ENCODE assay signal across 12 mouse cellular contexts in the genomic region with DNA sequence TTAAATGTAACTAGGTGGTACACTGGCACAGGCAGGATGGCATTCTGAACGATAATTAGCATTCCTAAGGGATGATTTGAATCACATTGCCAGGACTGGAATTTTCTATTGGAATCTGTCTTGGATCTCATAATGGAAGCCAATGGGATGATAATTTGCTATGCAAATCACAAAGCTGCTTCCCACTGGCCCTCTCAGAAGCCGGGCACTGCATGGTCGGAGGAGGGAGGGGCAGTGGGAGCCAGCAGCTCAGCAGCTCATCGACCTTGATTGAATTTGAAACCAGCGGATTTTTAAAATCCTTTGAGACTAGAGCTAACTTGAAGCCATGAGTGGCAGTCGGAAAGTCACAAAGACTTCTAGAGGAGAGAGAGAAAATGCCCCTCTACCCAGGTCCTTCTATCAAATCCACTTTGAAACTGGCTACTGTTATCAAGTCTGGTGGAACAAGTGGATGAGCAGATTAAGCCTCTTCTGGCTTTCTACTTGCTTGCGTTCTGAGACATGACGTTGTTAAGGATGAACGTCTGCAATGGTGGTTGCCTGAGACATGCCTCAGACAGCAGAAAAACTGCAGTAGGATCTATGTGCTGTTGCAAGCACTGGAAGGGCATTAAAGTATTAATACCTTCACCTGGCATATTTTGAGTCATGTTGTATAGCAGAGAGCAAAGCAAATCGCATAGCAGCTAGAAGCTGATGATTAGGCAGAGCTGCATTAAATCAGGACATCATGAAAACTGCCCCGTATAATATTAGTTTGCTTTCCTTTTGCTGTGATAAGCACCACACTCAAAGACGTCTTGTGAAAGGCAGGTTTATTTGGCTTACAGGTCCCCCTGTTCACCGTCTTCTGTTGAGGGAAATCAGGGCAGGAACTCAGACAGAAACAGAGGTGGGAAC. TPM values are rescaled to one million over a fixed set of nuclear protein-coding genes. Genes with fewer than 3 reads are reported as not detected.
DNase-seq lines count a peak whose midpoint lies in the region; ATAC-seq lines count a peak whose summit lies in the region.
"Had no signal": no experiment of that assay in that cellular context is flagged by ENCODE, and none has a peak within 500 bp of the region (broad histone marks: within the 10 kb centered on the region; RNA-seq: fewer than 3 reads in every experiment).

No protein-coding gene starts in this region.

- no peak for ATAC-seq in intestine, embryonic 16.5 days
- ATAC-seq in erythroid progenitor cell, adult 5-6 weeks (replicated peaks; ENCODE audit: low FRiP score, poor library complexity, severe bottlenecking), result no peak
- ATAC-seq: CD4-positive, CD25-positive, alpha-beta regulatory T cell, adult 4 months had no signal

- WGBS in intestine, embryonic 16.5 days, result 29% methylated on average over 13 of the region's 13 CpGs

- 0 out of 2 replicates have a peak overlapping the region, but pooled peaks have one; percentile 30 for H3K4me2 ChIP-seq in intestine, embryonic 16.5 days (ENCODE audit: low read depth, low read length)

- H3K27me3 ChIP-seq in intestine, embryonic 16.5 days (replicated peaks; ENCODE audit: control insufficient read depth, insufficient read depth, low read length), result no peaks in the 10 kb centered on the region

- DNase-seq in frontal cortex, postnatal 36 days (ENCODE audit: low spot score in 2 of 2), result peak; percentile 6 to 19
- no peak for DNase-seq in frontal cortex, postnatal 25 days (ENCODE audit: low spot score in 2 of 2)
- DNase-seq in right cerebral cortex, postnatal 25 days, result peak; percentile 4
- no peak for DNase-seq in right cerebral cortex, postnatal 4 days
- DNase-seq in testis, postnatal 14 days (ENCODE audit: low spot score), result no peak
- no peak for DNase-seq in heart, adult 9 months (ENCODE audit: low spot score in 2 of 2)

- H3K36me3 ChIP-seq in intestine, embryonic 16.5 days (ENCODE audit: control insufficient read depth, insufficient read depth, low read length), result no peaks in the 10 kb centered on the region

- H3K27ac ChIP-seq in intestine, embryonic 16.5 days (ENCODE audit: low read length), result no peak overlapping the region

- H3K4me3 ChIP-seq in intestine, embryonic 16.5 days (ENCODE audit: low read length), result no peak overlapping the region

- H3K9me3 ChIP-seq in intestine, embryonic 16.5 days (ENCODE audit: control insufficient read depth, low read length), result no peaks in the 10 kb centered on the region

- H3K9ac ChIP-seq in intestine, embryonic 16.5 days (ENCODE audit: low read depth, low read length), result no peak overlapping the region

- H3K4me1 ChIP-seq in intestine, embryonic 16.5 days (ENCODE audit: control insufficient read depth, insufficient read depth, low read length), result no peaks in the 10 kb centered on the region

RNA-seq across cellular contexts. Expression of a gene that starts 18.5 kb away (rescaled TPM):
- not detected in 2 replicates for polyA plus RNA-seq in intestine, embryonic 16.5 days (2015; fragmentation: Nextera tagmentation; extraction: Ambion mirVana)
- not detected in 2 replicates for total RNA-seq in erythroid progenitor cell, adult 5-6 weeks (2015; ENCODE audit: low replicate concordance)
- total RNA-seq in erythroid progenitor cell, adult 5-6 weeks (2017; ENCODE audit: low replicate concordance), result not detected in 2 replicates
- total RNA-seq: adrenal gland, postnatal 4 days had no signal
- polyA plus RNA-seq: CD4-positive, CD25-positive, alpha-beta regulatory T cell, adult 4 months; testis, adult 2 months had no signal

RNA-seq across cellular contexts. Expression of a gene that starts 52.4 kb away (rescaled TPM):
- not detected in 2 replicates for polyA plus RNA-seq in intestine, embryonic 16.5 days (2015; fragmentation: Nextera tagmentation; extraction: Ambion mirVana)
- not detected in 2 replicates for total RNA-seq in erythroid progenitor cell, adult 5-6 weeks (2015; ENCODE audit: low replicate concordance)
- total RNA-seq in erythroid progenitor cell, adult 5-6 weeks (2017; ENCODE audit: low replicate concordance), result not detected in 2 replicates
- total RNA-seq: adrenal gland, postnatal 4 days; layer of hippocampus, postnatal 36 days had no signal
- polyA plus RNA-seq: CD4-positive, CD25-positive, alpha-beta regulatory T cell, adult 4 months; testis, adult 2 months had no signal

Comparison
In these comparisons a context has a peak if more than half of its experiments do, and no peak if none do; other contexts are left out.
1. DNase-seq: peak in frontal cortex, postnatal 36 days (2 of 2) and right cerebral cortex, postnatal 25 days (single experiment); none in frontal cortex, postnatal 25 days (0 of 2), right cerebral cortex, postnatal 4 days (single experiment), testis, postnatal 14 days (single experiment) and heart, adult 9 months (0 of 2).